Mouse (Mus musculus) ES-Bruce4 (cell line): ENCODE results near the gene Mindy4.

Experiments
- CTCF ChIP-seq: IDR thresholded peaks from one replicate; pipeline ENCODE4 v1.8.1; 2011; ENCODE audit warnings: low read depth, low read length
- POLR2A ChIP-seq: IDR thresholded peaks from one replicate; pipeline ENCODE4 v1.8.1; 2011; ENCODE audit warnings: low read length; ENCODE audit not compliant: insufficient read depth

GRCm38 (mm10) chr6:55347711-55348571 is 144.8 kb downstream of the Mindy4 start:
- TF ChIP-seq CTCF (no peak), POLR2A (no peak)
